Mouse (Mus musculus) embryonic facial prominence, embryonic 15.5 days (tissue): ENCODE data around the gene Fermt2. TPM values are rescaled to one million over a fixed set of nuclear protein-coding genes. Genes with fewer than 3 reads are reported as not detected.
A peak's percentile ranks its signal among the peaks of the same experiment; 100 is the strongest.

Experiments used
- ATAC-seq: fragments of 200-750 bp; cut with Nextera tagmentation; 2 replicates; pipeline ENCODE4 v1.8.0; 2017; ENCODE audit warnings: low read depth, moderate TSS enrichment; ENCODE audit not compliant: insufficient number of reproducible peaks, low FRiP score, low TSS enrichment
- H3K27ac ChIP-seq: fragments of 300-500 bp; sonication (generic); replicated peaks from 2 replicates; pipeline ENCODE4 v1.5.1; 2015; ENCODE audit warnings: mild to moderate bottlenecking, inconsistent platforms
- H3K27me3 ChIP-seq: fragments of 300-500 bp; sonication (generic); 2 replicates; pipeline ENCODE4 v1.6.1; 2015; ENCODE audit warnings: inconsistent platforms
- H3K36me3 ChIP-seq: fragments of 300-500 bp; sonication (generic); 2 replicates; pipeline ENCODE4 v1.6.1; 2015; ENCODE audit warnings: mild to moderate bottlenecking, inconsistent platforms
- H3K4me1 ChIP-seq: fragments of 300-500 bp; sonication (generic); 2 replicates; pipeline ENCODE4 v1.6.1; 2015; ENCODE audit warnings: inconsistent platforms
- H3K4me2 ChIP-seq: fragments of 300-500 bp; sonication (generic); replicated peaks from 2 replicates; pipeline ENCODE4 v1.6.1; 2015; ENCODE audit warnings: mild to moderate bottlenecking, inconsistent platforms
- H3K4me3 ChIP-seq: fragments of 300-500 bp; sonication (generic); replicated peaks from 2 replicates; pipeline ENCODE4 v1.5.1; 2015; ENCODE audit warnings: mild to moderate bottlenecking, inconsistent platforms
- H3K9ac ChIP-seq: fragments of 300-500 bp; sonication (generic); 2 replicates; pipeline ENCODE4 v1.6.1; 2015; ENCODE audit warnings: inconsistent platforms
- H3K9me3 ChIP-seq: fragments of 300-500 bp; sonication (generic); replicated peaks from 2 replicates; pipeline ENCODE4 v1.6.1; 2016; ENCODE audit warnings: inconsistent platforms
- WGBS: fragments of 180-500 bp; shearing (Covaris S2); methylation state at CpG from one replicate; pipeline ENCODE4 v1.1.7; 2015; 5-methylcytosine and 5-hydroxymethylcytosine counted together
- polyA plus RNA-seq: library from polyadenylated mRNA; unstranded; fragments of >200 nt; fragmentation: Nextera tagmentation; extraction: Ambion mirVana; gene quantifications from 2 replicates; pipeline ENCODE4 v1.2.1, GENCODE M21; 2015

Fermt2 gene
- polyA plus RNA-seq, 1 experiment from 2014 or later = 136 TPM

GRCm38 (mm10) chr14:45461945-45462344 is 68.0 kb downstream of the Fermt2 start:
- no peak for ATAC-seq
- H3K36me3 ChIP-seq = peaks cover 64% of the 10 kb centered on the region
- no peak overlapping the region for H3K4me3 ChIP-seq
- peaks cover 8% of the 10 kb centered on the region; the same call in 1 of the 2 replicates for H3K4me1 ChIP-seq
- no peak overlapping the region for H3K27ac ChIP-seq
- H3K9me3 ChIP-seq = no peaks in the 10 kb centered on the region
- no peaks in the 10 kb centered on the region for H3K27me3 ChIP-seq
- no peak overlapping the region for H3K9ac ChIP-seq
- H3K4me2 ChIP-seq = no peak overlapping the region
- 86% methylated on average over 6 of the region's 6 CpGs for WGBS

DNA sequence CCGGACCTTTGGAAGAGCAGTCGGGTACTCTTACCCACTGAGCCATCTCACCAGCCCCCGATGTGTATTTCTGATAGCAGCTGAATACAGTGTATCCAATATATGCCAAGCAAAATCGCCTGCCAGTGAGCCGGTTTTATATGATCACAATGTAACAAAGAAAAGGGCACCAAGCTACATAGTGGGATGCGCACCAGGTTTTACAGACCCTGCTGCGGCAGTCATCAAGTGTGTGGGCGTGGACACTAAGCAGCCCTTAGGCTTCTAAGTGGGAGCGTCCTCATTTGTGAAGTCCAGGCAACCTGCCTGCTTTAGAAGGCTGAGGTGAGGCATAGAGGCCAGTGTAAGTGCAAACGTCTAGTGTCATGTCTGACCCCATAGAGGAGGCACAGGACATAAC is 69.4 kb downstream of the Fermt2 start:
- Histone ChIP-seq H3K27me3 (no peaks in the 10 kb centered on the region), H3K36me3 (peaks cover 51% of the 10 kb centered on the region), H3K4me2 (no peak overlapping the region), H3K4me3 (no peak overlapping the region), H3K4me1 (peaks cover 9% of the 10 kb centered on the region; the same call in 1 of the 2 replicates), H3K9ac (no peak overlapping the region), H3K27ac (no peak overlapping the region), H3K9me3 (no peaks in the 10 kb centered on the region)
- ATAC-seq = no peak
- WGBS = 90% methylated on average over 10 of the region's 10 CpGs

DNA sequence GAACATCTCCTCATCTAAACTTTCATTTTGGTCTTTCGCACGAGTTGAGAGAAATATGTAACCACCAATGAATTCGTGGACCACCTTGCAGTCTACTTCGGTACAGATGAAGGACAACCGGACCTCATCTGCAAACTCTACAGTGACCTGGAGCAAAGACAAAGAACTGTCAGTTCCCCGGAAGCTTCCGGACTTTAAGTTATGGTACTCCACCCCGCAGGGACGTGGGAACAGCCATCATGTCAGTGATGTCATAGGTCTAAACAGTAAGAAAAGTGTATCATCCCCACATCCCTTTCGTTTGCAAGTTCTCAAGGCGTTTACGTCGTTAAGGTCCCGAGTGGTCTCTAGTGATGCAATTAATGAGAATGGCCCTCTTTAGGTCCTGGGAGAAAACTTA is 70.0 kb downstream of the Fermt2 start:
- Histone ChIP-seq H3K4me3 (no peak overlapping the region), H3K9ac (no peak overlapping the region), H3K9me3 (no peaks in the 10 kb centered on the region), H3K4me1 (peaks cover 9% of the 10 kb centered on the region; the same call in 1 of the 2 replicates), H3K27ac (no peak overlapping the region), H3K27me3 (no peaks in the 10 kb centered on the region), H3K36me3 (peaks cover 47% of the 10 kb centered on the region), H3K4me2 (no peak overlapping the region)
- 94% methylated on average over 14 of the region's 14 CpGs for WGBS
- no peak for ATAC-seq

- no peak for ATAC-seq
- Histone ChIP-seq H3K9ac (no peak overlapping the region), H3K36me3 (peaks cover 37% of the 10 kb centered on the region), H3K4me2 (no peak overlapping the region), H3K4me1 (peaks cover 8% of the 10 kb centered on the region), H3K27me3 (no peaks in the 10 kb centered on the region), H3K27ac (no peak overlapping the region), H3K4me3 (no peak overlapping the region), H3K9me3 (no peaks in the 10 kb centered on the region)
- WGBS = 76% methylated on average over 9 of the region's 9 CpGs
Measured at GRCm38 (mm10) chr14:45457003-45457402, 72.9 kb downstream of the Fermt2 start.

DNA sequence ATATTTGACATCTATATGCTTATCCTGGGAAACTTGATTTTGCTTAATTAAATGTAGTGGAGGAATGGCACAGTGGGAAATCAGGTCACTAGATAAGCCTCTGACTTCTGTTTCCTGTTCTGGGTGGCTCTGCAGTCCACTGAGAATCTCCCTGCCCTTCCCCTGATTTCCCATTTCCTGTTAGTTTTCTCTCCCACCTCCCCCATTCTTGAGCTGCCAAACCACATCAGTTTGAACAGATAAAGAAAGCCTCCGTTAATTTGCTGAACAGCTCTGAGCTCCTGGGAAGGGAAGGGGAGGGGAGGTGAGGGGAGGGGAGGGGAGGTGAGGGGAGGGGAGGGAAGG is 73.4 kb downstream of the Fermt2 start:
- Histone ChIP-seq H3K9me3 (no peaks in the 10 kb centered on the region), H3K4me2 (no peak overlapping the region), H3K36me3 (peaks cover 31% of the 10 kb centered on the region), H3K27ac (no peak overlapping the region), H3K4me3 (no peak overlapping the region), H3K9ac (no peak overlapping the region), H3K4me1 (peaks cover 8% of the 10 kb centered on the region), H3K27me3 (no peaks in the 10 kb centered on the region)
- ATAC-seq = no peak
- 7% methylated on average over 1 of the region's 1 CpGs for WGBS

DNA sequence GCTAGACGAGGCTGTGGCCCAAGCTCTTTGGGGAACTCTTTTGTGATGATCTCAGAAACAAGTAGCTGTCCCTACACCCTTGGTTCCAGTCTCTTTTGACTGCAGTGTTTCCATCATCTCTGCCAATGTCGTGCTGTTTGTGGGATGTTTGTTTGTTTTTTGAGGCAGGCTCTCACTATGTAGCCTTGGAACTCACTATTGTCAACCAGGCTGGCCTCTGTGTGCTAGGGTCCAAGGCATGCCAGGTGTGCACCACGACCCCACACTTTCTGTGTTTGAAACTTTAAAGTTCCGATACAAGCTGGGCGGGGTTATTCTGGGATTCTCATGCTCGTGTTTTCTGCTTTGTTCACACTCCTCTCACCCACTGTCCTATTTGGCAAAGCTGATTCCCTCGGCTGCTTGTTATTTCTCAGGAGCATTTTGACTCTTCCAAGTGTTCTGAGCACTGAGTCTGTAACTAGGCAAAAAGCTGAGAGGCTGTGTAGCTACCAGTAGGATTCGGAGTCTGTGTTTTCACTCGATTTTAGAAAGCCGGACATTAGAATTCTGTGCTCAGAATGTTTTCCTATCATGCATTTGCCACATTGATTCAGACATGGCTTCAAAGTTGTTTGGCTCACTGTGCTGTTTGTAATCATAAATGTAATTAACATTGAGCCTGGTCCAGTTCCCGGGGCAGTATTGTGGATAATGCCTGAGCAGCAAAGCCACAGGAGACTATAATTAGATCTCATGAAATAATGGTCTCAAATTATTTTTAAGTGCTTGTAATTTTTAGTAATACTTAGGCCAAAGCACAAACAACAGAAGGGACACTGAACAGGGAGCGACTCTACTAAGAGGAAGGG is 74.0 kb downstream of the Fermt2 start:
- H3K4me3 ChIP-seq = no peak overlapping the region
- 0 out of 2 replicates have a peak overlapping the region, but pooled peaks have one; percentile 18 for H3K27ac ChIP-seq
- H3K36me3 ChIP-seq = peaks cover 26% of the 10 kb centered on the region
- no peaks in the 10 kb centered on the region for H3K27me3 ChIP-seq
- H3K4me1 ChIP-seq = peaks cover 11% of the 10 kb centered on the region
- H3K4me2 ChIP-seq = no peak overlapping the region
- no peak overlapping the region for H3K9ac ChIP-seq
- no peak for ATAC-seq
- H3K9me3 ChIP-seq = no peaks in the 10 kb centered on the region
- WGBS = 44% methylated on average over 12 of the region's 12 CpGs

- no peak for ATAC-seq
- peaks cover 11% of the 10 kb centered on the region for H3K4me1 ChIP-seq
- no peaks in the 10 kb centered on the region for H3K27me3 ChIP-seq
- H3K36me3 ChIP-seq = peaks cover 10% of the 10 kb centered on the region; the same call in 1 of the 2 replicates
- no peak overlapping the region for H3K4me2 ChIP-seq
- no peak overlapping the region for H3K4me3 ChIP-seq
- 61% methylated on average over 5 of the region's 5 CpGs for WGBS
- no peaks in the 10 kb centered on the region for H3K9me3 ChIP-seq
- no peak overlapping the region for H3K27ac ChIP-seq
- H3K9ac ChIP-seq = no peak overlapping the region
Measured at GRCm38 (mm10) chr14:45453538-45454233, 76.2 kb downstream of the Fermt2 start.

DNA sequence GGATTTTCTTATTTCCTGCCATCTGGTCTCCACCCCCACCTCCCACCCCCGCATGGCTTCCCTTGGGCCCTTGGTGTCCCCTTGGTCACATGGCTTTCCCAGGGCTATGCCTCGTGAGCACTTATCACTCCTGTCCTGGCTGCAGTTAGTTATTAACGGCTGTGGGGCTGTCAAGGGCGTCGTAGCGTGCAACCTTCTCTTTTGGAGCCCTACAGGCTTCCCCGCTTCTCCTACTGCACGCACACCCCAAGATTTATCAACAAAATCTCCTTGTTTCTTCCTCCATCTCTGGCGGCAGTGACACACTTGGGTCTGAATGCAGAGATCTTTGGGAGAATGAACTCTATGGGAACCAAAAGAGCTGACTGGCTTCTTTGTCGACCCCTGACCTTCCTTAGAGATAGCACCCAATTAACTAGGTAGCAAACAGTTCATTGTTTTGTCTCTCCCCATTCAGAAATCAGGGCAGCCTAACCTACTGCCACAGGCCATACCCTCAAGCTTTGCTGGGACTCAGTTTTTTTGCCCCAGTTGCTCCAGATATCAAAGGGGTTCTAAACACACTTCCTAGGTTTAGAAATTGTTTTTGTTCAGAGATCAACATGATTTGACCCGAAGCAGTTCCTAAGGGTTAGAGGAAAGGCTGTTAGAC is 76.9 kb downstream of the Fermt2 start:
- peaks cover 11% of the 10 kb centered on the region for H3K4me1 ChIP-seq
- no peaks in the 10 kb centered on the region for H3K27me3 ChIP-seq
- peaks cover 5% of the 10 kb centered on the region; the same call in 1 of the 2 replicates for H3K36me3 ChIP-seq
- ATAC-seq = no peak
- no peak overlapping the region for H3K4me2 ChIP-seq
- no peak overlapping the region for H3K4me3 ChIP-seq
- H3K9me3 ChIP-seq = no peaks in the 10 kb centered on the region
- no peak overlapping the region for H3K9ac ChIP-seq
- H3K27ac ChIP-seq = no peak overlapping the region
- 34% methylated on average over 11 of the region's 11 CpGs for WGBS

- no peak overlapping the region for H3K9ac ChIP-seq
- H3K36me3 ChIP-seq = no peaks in the 10 kb centered on the region
- no peaks in the 10 kb centered on the region for H3K27me3 ChIP-seq
- no peaks in the 10 kb centered on the region for H3K9me3 ChIP-seq
- WGBS = 41% methylated on average over 4 of the region's 4 CpGs
- H3K4me3 ChIP-seq = no peak overlapping the region
- no peak for ATAC-seq
- no peak overlapping the region for H3K4me2 ChIP-seq
- H3K27ac ChIP-seq = no peak overlapping the region
- H3K4me1 ChIP-seq = peaks cover 11% of the 10 kb centered on the region
Measured at GRCm38 (mm10) chr14:45452148-45452547, 77.8 kb downstream of the Fermt2 start.

- H3K27ac ChIP-seq = no peak overlapping the region
- WGBS = 25% methylated on average over 2 of the region's 2 CpGs
- H3K4me1 ChIP-seq = peaks cover 8% of the 10 kb centered on the region; the same call in 1 of the 2 replicates
Measured at GRCm38 (mm10) chr14:45451090-45451489, 78.8 kb downstream of the Fermt2 start.

GRCm38 (mm10) chr14:45446777-45447176 is 83.1 kb downstream of the Fermt2 start:
- Histone ChIP-seq H3K4me2 (no peak overlapping the region), H3K27me3 (no peaks in the 10 kb centered on the region), H3K36me3 (no peaks in the 10 kb centered on the region), H3K4me1 (peaks cover 20% of the 10 kb centered on the region), H3K4me3 (no peak overlapping the region), H3K9me3 (no peaks in the 10 kb centered on the region), H3K27ac (no peak overlapping the region), H3K9ac (no peak overlapping the region)
- ATAC-seq = no peak
- WGBS = 78% methylated on average over 3 of the region's 3 CpGs

More at GRCm38 (mm10) chr14:45451090-45451489, 78.8 kb downstream of the Fermt2 start:
- no peak for ATAC-seq
- H3K9ac ChIP-seq = no peak overlapping the region
- H3K4me2 ChIP-seq = no peak overlapping the region
- H3K4me3 ChIP-seq = no peak overlapping the region
- no peaks in the 10 kb centered on the region for H3K9me3 ChIP-seq
- no peaks in the 10 kb centered on the region for H3K36me3 ChIP-seq
- no peaks in the 10 kb centered on the region for H3K27me3 ChIP-seq
